Mouse (Mus musculus) heart, embryonic 14.5 days (tissue): ENCODE measurements around the gene Slc30a4. TPM values are rescaled to one million over a fixed set of nuclear protein-coding genes. Genes with fewer than 3 reads are reported as not detected.

ENCODE experiments used
- ATAC-seq: fragments of 200-750 bp; cut with Nextera tagmentation; 2 replicates; pipeline ENCODE4 v1.8.0; 2017; ENCODE audit warnings: low read depth, moderate TSS enrichment; ENCODE audit not compliant: insufficient number of reproducible peaks, insufficient read depth, low FRiP score
- H3K27ac ChIP-seq, 2 experiments: fragments of 200-500 bp in 1 of 2; fragments of 300-500 bp in 1 of 2; sonication (generic) in 1 of 2; replicated peaks in 1 of 2; 2 replicates each; pipeline ENCODE4 v1.5.1; 2012 to 2014; ENCODE audit warnings: low read depth in 2 of 2, low read length in 2 of 2, control low read depth in 1 of 2, mild to moderate bottlenecking in 1 of 2, mixed read lengths in 1 of 2; ENCODE audit not compliant: control insufficient read depth in 1 of 2, insufficient read depth in 1 of 2
- H3K27me3 ChIP-seq: fragments of 300-500 bp; sonication (generic); 2 replicates; pipeline ENCODE4 v1.6.1; 2014; ENCODE audit warnings: mild to moderate bottlenecking, low read length, control low read depth; ENCODE audit not compliant: control insufficient read depth, insufficient read depth
- H3K36me3 ChIP-seq: fragments of 300-500 bp; sonication (generic); 2 replicates; pipeline ENCODE4 v1.6.1; 2014; ENCODE audit warnings: mild to moderate bottlenecking, control low read depth, low read length, mixed read lengths; ENCODE audit not compliant: control insufficient read depth, insufficient read depth
- H3K4me1 ChIP-seq, 2 experiments: fragments of 200-500 bp in 1 of 2; fragments of 300-500 bp in 1 of 2; sonication (generic) in 1 of 2; 2 replicates each; pipeline ENCODE4 v1.6.1; 2012 to 2014; ENCODE audit warnings: low read length in 2 of 2, control low read depth in 1 of 2, mixed read lengths in 1 of 2; ENCODE audit not compliant: control insufficient read depth in 2 of 2, insufficient read depth in 2 of 2
- H3K4me2 ChIP-seq: fragments of 300-500 bp; sonication (generic); 2 replicates; pipeline ENCODE4 v1.6.1; 2014; ENCODE audit warnings: mild to moderate bottlenecking, low read length
- H3K4me3 ChIP-seq, 2 experiments: fragments of 200-500 bp in 1 of 2; fragments of 300-500 bp in 1 of 2; sonication (generic) in 1 of 2; 2 replicates each; pipeline ENCODE4 v1.5.1; 2012 to 2014; ENCODE audit warnings: low read length in 2 of 2, mild to moderate bottlenecking in 2 of 2, control low read depth in 1 of 2, low read depth in 1 of 2, moderate library complexity in 1 of 2; ENCODE audit not compliant: control insufficient read depth in 1 of 2, insufficient read depth in 1 of 2
- H3K9ac ChIP-seq: fragments of 300-500 bp; sonication (generic); 2 replicates; pipeline ENCODE4 v1.6.1; 2014; ENCODE audit warnings: mild to moderate bottlenecking, low read length
- H3K9me3 ChIP-seq: fragments of 300-500 bp; sonication (generic); 2 replicates; pipeline ENCODE4 v1.6.1; 2016; ENCODE audit warnings: low read length, control low read depth; ENCODE audit not compliant: control insufficient read depth
- WGBS: fragments of 180-500 bp; shearing (Covaris S2); extraction: QIAGEN DNeasy Blood & Tissue Kit; methylation state at CpG from one replicate; pipeline ENCODE4 v1.1.7; 2014; 5-methylcytosine and 5-hydroxymethylcytosine counted together
- polyA plus RNA-seq: library from polyadenylated mRNA; unstranded; fragments of >200 nt; fragmentation: Nextera tagmentation; extraction: Ambion mirVana; gene quantifications from 2 replicates; pipeline ENCODE4 v1.2.1, GENCODE M21; 2014

Gene Slc30a4
- polyA plus RNA-seq, 1 experiment from 2014 or later, result 10.9 TPM

- H3K9ac ChIP-seq, result peak overlapping the region; percentile 85
- H3K4me1 ChIP-seq, result peaks cover 0 to 11% of the 10 kb centered on the region in 2 experiments; a peak in 2 of 4 replicates
- no peak; the same call in 1 of the 2 replicates for ATAC-seq
- H3K27me3 ChIP-seq, result no peaks in the 10 kb centered on the region
- no peaks in the 10 kb centered on the region for H3K9me3 ChIP-seq
- H3K4me2 ChIP-seq, result peak overlapping the region; percentile 88
- peak overlapping the region; percentile 43 to 69 for H3K27ac ChIP-seq
- H3K36me3 ChIP-seq, result no peaks in the 10 kb centered on the region
- 1% methylated on average over 15 of the region's 15 CpGs for WGBS
- peak overlapping the region; percentile 65 to 79 for H3K4me3 ChIP-seq
Measured at GRCm38 (mm10) chr2:122701871-122702180, 637 bp downstream of the Slc30a4 start.

DNA sequence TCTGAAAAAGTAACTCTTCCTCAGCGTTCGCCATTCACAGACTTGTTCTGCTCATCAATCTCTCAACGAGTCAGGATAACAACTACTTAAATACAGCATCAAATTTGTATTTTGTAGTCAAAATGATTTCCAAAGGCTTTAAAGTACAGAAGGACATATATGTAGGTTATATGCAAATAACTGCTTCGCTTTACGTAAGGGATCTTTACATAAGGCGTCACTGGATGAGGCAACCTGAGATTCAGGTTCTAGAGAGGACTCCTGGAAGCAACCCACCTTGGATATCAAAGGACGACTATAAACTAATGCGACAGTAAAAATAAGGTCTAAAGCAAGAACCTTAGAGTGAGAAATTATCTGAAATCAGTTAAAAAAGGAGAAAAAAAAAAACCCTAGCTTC, 1.5 kb downstream of the Slc30a4 start:
- Histone ChIP-seq H3K4me3 (peak overlapping the region in 1 of 2 experiments; percentile 79; a peak in 2 of 4 replicates), H3K9me3 (no peaks in the 10 kb centered on the region), H3K4me1 (peaks cover 0 to 11% of the 10 kb centered on the region in 2 experiments; a peak in 2 of 4 replicates), H3K36me3 (no peaks in the 10 kb centered on the region), H3K4me2 (peak overlapping the region; percentile 88), H3K9ac (peak overlapping the region; percentile 85), H3K27me3 (no peaks in the 10 kb centered on the region), H3K27ac (no peak overlapping the region)
- WGBS, result 68% methylated on average over 8 of the region's 8 CpGs
- ATAC-seq, result no peak

DNA sequence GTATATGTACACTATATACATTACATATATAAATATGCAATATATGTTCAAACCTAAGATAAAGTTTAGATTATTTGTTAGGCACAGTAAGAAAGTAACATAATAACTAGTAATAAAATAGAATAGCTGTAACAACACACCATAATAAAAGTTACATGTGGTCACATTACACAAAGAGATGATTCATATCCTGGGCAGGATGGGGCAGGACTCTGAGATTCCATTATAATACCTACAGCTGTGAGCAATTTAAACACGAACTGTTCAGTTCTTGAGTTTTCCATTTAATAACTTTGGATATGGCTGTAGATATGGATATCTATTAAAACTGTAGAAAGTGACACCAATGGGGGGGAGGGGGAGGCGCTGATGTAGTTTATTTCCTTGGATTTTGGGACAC, 4.9 kb downstream of the Slc30a4 start:
- H3K9me3 ChIP-seq, result no peaks in the 10 kb centered on the region
- ATAC-seq, result no peak
- H3K9ac ChIP-seq, result no peak overlapping the region
- H3K4me2 ChIP-seq, result no peak overlapping the region
- no peaks in the 10 kb centered on the region for H3K27me3 ChIP-seq
- H3K27ac ChIP-seq, result no peak overlapping the region
- H3K4me1 ChIP-seq, result peaks cover 0 to 11% of the 10 kb centered on the region in 2 experiments; a peak in 2 of 4 replicates
- WGBS, result 74% methylated on average over 2 of the region's 2 CpGs
- H3K4me3 ChIP-seq, result no peak overlapping the region
- H3K36me3 ChIP-seq, result no peaks in the 10 kb centered on the region

- 78% methylated on average over 6 of the region's 6 CpGs for WGBS
- Histone ChIP-seq H3K36me3 (peaks cover 15% of the 10 kb centered on the region), H3K4me2 (no peak overlapping the region), H3K4me3 (no peak overlapping the region), H3K4me1 (no peaks in the 10 kb centered on the region), H3K9me3 (peaks cover 6% of the 10 kb centered on the region), H3K27me3 (no peaks in the 10 kb centered on the region), H3K27ac (no peak overlapping the region), H3K9ac (no peak overlapping the region)
- no peak for ATAC-seq
Measured at GRCm38 (mm10) chr2:122686665-122687064, 15.8 kb downstream of the Slc30a4 start.

DNA sequence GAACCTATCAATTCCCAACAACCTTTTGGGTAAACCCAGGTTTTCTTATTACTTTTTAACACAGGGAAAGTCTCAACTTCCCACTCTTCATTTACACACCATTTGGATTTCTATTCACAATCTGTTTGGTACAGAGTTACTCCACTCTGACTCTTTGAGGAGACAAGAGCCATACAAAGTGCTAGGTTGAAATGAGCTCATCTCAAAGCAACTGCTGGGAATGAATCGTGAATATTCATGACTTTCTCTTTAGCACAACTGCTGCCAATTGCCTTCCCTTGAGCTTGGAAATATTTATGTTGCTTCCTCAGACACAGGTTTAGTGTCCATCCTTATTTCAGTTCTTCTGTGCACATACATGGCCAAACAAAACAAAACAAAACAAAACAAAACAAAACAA, 18.8 kb downstream of the Slc30a4 start:
- Histone ChIP-seq H3K27ac (no peak overlapping the region), H3K9me3 (peaks cover 11% of the 10 kb centered on the region), H3K9ac (no peak overlapping the region), H3K4me1 (no peaks in the 10 kb centered on the region), H3K4me3 (no peak overlapping the region), H3K4me2 (no peak overlapping the region), H3K36me3 (peaks cover 15% of the 10 kb centered on the region), H3K27me3 (no peaks in the 10 kb centered on the region)
- WGBS, result 82% methylated on average over 1 of the region's 1 CpGs
- ATAC-seq, result no peak

DNA sequence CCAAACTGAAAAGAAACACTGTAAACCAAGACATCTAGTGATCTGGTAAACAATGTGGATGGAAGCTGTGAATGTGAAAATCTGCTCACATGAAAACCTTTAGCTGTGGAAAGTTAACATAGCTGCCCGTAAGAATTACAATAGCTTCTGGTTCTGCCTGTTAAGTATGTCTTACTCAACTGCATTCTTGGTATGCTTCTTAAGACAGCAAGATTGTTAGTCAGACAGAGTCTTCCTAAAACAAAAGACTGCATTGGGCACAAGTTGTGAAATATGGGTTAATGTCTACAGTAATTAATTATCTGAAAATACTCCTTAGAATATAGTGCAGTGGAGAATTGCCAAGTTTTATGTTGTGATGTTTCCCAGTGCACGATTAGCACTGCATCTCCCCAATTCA, 19.9 kb downstream of the Slc30a4 start:
- ATAC-seq, result no peak
- H3K4me3 ChIP-seq, result no peak overlapping the region
- H3K9ac ChIP-seq, result no peak overlapping the region
- peaks cover 11% of the 10 kb centered on the region for H3K9me3 ChIP-seq
- no peaks in the 10 kb centered on the region for H3K27me3 ChIP-seq
- no peaks in the 10 kb centered on the region for H3K4me1 ChIP-seq
- WGBS, result 86% methylated on average over 2 of the region's 2 CpGs
- no peak overlapping the region for H3K4me2 ChIP-seq
- no peak overlapping the region for H3K27ac ChIP-seq
- peaks cover 15% of the 10 kb centered on the region for H3K36me3 ChIP-seq

DNA sequence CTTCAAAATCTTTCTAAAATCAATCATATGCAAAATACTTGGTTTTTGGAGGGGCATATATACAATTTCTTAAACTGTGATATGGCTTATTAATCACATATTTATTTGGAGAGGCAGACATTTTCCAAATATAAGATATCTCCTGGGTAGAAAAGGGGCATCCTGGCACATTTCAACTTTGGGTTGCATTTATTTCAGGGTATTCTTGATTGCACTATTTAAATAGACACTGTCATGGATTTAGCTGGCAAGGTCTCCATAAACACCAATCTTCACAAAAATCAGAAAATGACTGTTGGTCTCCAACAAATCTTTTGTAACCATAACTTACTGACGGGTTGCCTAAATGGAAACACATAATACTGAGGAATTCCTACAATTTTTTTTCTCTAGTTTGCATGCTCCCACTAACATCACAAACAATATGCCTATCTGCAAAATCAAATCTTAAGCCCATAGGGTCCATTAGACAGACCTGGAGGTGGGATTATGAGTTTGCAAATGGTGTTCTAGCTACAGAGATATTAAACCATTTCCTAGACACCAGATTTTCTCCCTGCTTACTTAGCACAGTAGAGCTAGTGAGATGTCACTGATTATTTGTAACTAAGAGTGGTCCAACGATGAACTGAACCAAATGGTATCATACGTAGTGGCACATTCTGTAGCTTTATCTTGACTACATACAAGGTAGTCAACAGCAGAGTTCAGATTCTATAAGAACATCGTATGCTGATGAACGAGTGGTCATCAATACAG, 20.9 kb downstream of the Slc30a4 start:
- WGBS, result 80% methylated on average over 5 of the region's 5 CpGs
- H3K9ac ChIP-seq, result no peak overlapping the region
- ATAC-seq, result peak; percentile 43

DNA sequence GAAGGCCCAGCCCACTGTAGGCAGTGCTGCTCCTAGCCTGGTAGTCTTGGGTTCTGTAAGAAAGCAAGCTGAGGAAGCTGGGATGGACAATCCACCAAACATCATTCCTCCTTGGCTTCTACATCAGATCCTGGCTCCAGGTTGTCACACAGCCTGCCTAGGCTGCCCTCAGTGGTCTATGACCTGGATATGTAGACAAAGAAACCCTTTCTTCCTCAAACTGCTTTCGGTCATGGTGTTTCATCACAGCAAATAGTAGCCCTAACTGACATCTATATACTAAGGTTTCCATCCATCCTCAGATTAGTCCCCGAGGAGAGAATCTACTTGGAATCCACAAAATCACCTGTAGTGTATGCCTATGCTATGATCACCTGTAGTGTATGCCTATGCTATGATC, 27.3 kb downstream of the Slc30a4 start:
- H3K4me3 ChIP-seq, result no peak overlapping the region
- H3K27ac ChIP-seq, result no peak overlapping the region
- ATAC-seq, result no peak
- WGBS, result 85% methylated on average over 2 of the region's 2 CpGs
- H3K4me1 ChIP-seq, result no peaks in the 10 kb centered on the region
- no peaks in the 10 kb centered on the region for H3K27me3 ChIP-seq
- H3K9ac ChIP-seq, result no peak overlapping the region
- no peaks in the 10 kb centered on the region for H3K9me3 ChIP-seq
- H3K36me3 ChIP-seq, result no peaks in the 10 kb centered on the region
- no peak overlapping the region for H3K4me2 ChIP-seq

More for the DNA sequence above, 20.9 kb downstream of the Slc30a4 start:
- Histone ChIP-seq H3K36me3 (peaks cover 15% of the 10 kb centered on the region), H3K4me1 (no peaks in the 10 kb centered on the region), H3K4me2 (no peak overlapping the region), H3K27me3 (no peaks in the 10 kb centered on the region), H3K4me3 (no peak overlapping the region), H3K9me3 (peaks cover 11% of the 10 kb centered on the region), H3K27ac (no peak overlapping the region)
